Mouse (Mus musculus): Measurements from ENCODE around the gene Adgrf5.

GRCm38 (mm10) chr17:43413182-43413581 is 52.9 kb downstream of the Adgrf5 start:
- no peak for TF ChIP-seq EP300 (IDR thresholded peaks at IDR 0.05; ENCODE audit: insufficient read depth, low read depth, low read length)
- TF ChIP-seq CTCF (IDR thresholded peaks at IDR 0.05; ENCODE audit: low read depth, low read length), result no peak

All from ES-Bruce4 (cell line).